Mouse (Mus musculus) erythroid progenitor cell, adult 5-6 weeks (primary cell): ENCODE measurements around the gene Otc. TPM values are rescaled to one million over a fixed set of nuclear protein-coding genes. Genes with fewer than 3 reads are reported as not detected.

ENCODE experiments used
- total RNA-seq, 2 experiments: library from RNA; stranded (forward) in 1 of 2; stranded (reverse) in 1 of 2; fragments of 150-400 nt in 1 of 2; fragments of 186-747, 209-891 nt in 1 of 2; gene quantifications; 2 replicates each; pipeline versions ENCODE4 v1.2.3 to v1.2.4; 2015 to 2017; ENCODE audit warnings: low replicate concordance in 2 of 2

The Otc gene
- total RNA-seq, 2 experiments from 2014 or later, result not detected

Other genes with a start within 250 kb of the Otc start
- gene Srpx, start 134.6 kb upstream of the Otc start, total RNA-seq (2015; ENCODE audit: low replicate concordance), result not detected in 2 replicates
- not detected in 2 replicates for gene Srpx, start 134.6 kb upstream of the Otc start, total RNA-seq (2017; ENCODE audit: low replicate concordance)
- 0.72 and 1.3 TPM in 2 replicates for gene Rpgr, start 35.4 kb upstream of the Otc start, total RNA-seq (2015; ENCODE audit: low replicate concordance)
- gene Rpgr, start 35.4 kb upstream of the Otc start, total RNA-seq (2017; ENCODE audit: low replicate concordance), result 2.7 and 3.2 TPM in 2 replicates
- not detected in 2 replicates for gene Tspan7, start 232.9 kb downstream of the Otc start, total RNA-seq (2015; ENCODE audit: low replicate concordance)
- gene Tspan7, start 232.9 kb downstream of the Otc start, total RNA-seq (2017; ENCODE audit: low replicate concordance), result not detected in 2 replicates